Mouse (Mus musculus): ENCODE measurements around the gene Tut1.
A peak's percentile ranks its signal among the peaks of the same experiment; 100 is the strongest.

Gene Tut1

DNA sequence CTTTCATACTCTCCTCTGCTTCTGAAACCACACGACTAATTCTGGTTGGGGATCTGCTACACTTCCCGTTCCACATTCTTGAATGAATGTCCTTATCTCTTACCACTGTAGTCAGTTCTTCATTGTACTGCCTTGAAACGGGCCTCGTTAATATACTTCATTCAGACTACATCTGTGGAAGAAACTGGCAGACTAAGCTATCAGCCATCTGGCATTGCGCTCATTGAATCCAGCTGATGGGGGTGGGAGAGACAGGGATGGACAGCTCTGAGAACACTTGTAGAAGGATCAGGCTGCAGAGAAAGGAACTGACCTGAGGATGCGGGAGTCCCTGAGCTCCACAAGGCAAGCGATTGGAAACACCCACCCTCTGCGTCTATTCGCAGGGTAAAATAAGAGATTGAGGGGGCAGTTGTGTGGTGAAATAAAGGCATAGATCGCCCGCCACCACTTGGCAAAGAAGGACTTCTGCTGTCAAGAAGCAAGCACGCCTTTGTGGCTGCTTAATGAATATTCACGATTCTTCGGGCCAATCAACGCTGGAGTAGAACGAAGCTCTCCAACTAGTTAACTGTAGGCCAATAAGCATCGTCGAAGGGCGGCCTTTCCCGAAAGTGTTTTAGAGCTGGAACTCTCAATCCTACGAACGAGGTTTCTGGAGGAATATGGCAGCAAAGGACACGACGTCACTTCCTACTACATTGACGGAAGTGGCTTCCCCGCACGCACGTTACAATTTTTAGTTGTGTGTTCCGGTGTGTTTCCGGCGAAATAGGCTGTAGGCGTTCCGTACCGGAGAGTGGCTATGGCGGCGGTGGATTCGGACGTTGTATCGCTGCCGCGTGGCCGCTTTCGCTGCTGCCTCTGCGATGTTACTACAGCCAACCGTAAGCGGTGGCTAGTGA is at the start of gene Tut1:
TSS of gene Tut1 (plus strand) at position 713 of the 905 bp plus-strand sequence.
- peak; percentile 95 for DNase-seq

DNA sequence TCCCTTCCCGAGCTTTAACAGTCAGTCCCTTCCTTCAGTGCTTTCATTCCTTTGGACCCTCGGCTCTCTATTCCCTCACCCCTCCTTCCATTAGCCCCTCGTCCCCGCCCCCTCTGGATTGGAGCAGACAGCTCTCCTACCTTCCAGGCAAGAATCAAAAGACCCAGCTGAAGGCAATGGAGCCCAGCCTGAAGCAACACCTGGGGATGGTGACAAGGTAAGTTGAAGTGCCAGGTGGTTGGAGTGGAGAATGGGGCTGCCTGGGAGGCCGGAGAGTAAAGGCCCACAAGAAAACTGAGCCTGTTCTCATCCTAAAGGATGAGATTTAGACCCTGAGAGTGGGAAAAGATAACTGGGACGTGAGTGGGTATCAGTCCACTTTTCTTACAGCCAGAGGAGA is 45.1 kb upstream of the Tut1 start:
- DNase-seq = no peak

DNA sequence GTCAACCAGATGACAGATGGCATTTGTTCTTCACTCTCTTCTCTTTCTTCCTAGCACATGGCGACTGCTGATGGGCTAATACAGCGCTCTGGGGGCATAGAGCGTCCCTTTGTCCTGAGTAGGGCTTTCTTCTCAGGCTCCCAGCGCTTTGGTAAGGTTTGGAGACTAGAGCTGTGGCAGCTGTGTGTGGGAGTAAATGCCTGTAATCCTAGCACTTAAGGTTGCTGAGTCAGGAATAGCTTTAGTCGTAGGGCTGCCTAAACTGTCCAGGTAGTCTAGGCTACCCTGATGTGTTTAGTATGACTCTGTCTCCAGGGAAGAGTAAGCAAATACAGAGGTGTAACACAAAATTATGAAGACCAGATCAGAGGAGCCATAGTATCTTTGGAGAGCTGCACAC is 41.8 kb upstream of the Tut1 start:
- DNase-seq = no peak

DNA sequence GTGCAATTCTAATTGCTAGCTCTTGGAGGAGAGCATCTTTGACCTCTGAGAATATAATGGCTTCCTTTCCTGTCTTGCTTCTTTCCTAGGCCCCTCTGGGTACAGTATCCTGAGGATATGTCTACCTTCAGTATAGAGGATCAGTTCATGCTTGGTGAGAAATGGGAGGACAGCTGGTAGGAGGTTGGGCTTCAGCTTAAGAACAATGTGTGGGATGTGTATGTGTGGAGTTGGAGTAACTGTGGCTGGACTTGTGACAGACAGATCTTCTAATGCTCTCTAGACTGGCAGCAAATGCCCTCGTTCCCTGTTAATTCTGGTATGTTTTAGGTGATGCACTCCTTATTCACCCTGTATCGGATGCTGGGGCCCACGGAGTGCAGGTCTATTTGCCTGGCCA is 39.4 kb upstream of the Tut1 start:
- DNase-seq = no peak

DNA sequence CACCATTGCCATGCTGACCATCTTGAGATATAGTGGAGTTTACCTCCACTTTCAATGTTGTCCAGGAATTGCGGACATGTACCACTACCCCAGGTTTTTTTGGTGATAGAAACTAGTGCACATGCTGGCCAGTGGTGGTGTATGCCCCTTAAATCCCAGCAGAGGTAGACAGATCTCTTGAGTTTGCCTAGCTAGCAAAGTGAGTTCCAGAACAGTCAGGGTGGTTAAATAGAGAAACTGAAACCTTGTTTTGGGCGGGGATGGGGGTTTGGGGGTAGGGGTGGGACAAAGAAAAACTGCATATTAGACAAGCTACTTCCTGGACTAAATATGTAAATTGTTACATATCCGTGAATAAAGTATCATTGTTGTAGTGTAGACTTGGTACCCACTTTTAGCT is 34.6 kb upstream of the Tut1 start:
- no peak for DNase-seq

DNA sequence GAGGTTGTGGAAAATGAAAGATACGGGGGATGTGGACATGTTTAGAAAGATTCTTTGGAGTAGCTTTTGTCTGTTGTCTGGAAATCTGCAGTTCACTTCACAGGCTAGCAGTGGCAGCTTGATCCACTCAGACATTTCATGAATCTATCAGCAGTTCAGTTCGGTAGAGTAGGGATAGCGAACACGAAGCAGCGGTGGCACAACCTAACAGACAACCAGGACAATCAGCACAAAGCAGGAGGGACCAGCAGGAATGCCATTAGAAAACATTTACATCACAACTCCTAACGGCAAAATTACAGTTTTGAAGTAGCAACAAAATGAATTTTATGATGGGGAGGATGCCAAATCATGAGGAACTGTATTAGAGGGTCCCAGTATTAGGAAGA is 34.0 kb upstream of the Tut1 start:
- no peak for DNase-seq

DNA sequence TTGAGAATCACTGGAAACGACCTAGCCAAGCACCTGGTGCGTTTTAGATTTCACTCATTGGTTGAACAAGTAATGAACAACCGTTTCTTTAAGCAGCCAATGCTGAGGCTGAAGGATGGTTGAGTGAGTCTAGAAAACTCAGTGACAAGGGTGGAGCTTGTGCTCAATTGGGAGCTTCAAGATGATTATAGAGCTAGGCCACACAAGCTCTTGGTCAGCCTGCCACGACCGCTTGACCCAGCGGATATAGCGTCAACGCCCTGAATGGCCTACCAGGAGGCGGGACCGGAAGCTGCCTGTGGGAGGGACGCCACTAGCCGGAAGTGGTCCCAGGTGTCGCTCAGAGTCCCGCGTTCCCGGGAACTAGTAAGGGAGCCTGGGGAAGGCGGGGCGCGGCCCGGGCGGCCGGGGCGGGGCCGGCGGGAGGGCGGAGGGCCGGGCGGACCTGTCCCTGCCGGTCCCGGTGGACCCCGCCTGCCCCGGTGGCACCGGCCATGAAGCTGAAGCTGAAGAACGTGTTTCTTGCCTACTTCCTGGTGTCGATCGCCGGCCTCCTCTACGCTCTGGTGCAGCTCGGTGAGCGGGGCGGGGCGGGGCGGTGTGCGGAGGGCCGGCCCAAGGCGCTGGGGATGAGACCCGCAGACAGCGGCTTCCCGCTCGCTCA is 33.4 kb upstream of the Tut1 start, which contains the start of gene B3gat3:
TSS of gene B3gat3 (plus strand) at position 302 of the 664 bp plus-strand sequence.
- DNase-seq = peak; percentile 97

DNA sequence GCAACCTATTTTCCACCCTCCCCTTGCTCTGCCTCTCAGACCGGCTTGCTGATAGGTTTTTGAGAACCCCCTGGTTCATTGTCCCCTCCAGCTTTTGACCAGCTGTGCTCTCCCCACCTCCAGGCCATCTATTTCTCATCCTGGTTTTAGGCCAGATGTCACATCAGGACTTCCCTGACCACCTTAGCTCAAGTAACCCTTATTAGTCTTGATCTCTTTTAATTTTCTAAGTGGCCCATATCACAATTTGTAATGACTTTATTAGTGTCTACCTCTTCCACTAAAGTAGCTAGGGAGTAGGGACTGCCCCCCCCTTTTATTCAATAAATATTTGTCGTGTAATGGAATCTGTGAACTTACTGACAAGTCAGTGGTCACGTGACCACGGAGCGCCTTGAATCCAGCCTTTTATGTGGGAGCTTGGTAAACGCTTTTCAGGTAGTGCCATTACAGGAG is 32.8 kb upstream of the Tut1 start:
- DNase-seq = peak; percentile 55

DNA sequence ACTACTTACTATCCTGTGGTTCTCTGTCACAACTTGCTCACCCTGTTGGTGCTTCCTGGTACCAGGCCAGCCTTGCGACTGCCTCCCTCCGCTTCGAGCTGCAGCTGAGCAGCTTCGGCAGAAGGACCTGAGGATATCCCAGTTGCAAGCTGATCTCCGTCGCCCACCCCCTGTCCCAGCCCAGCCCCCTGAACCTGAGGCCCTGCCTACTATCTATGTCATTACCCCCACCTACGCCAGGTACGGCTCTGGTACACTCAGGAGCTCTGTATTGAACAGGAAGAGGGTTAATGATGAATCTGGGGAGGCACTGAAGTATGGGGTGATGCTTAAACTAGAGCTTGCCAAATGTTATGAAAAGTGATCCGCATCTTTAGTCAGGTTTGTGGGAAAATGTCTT is 31.9 kb upstream of the Tut1 start:
- DNase-seq = no peak

DNA sequence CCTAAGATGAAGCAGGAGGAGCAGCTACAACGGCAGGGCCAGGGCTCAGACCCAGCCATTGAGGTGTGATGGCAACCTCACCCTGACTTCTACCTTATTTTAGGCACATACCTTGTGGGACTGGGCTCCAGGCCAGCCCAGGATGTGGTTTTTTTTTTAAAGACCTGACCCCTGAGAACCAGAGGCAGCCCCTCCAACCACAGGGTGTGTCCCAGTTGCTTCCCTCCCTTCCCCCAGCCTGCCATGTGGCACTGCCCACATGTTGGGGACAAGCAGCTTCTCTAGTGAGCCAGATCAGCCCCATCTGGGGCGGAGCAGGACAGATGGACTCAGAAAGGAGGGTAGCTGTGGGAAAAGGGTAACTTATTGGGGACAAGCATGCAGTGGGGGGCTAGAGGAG is 26.9 kb upstream of the Tut1 start:
- no peak for DNase-seq

DNA sequence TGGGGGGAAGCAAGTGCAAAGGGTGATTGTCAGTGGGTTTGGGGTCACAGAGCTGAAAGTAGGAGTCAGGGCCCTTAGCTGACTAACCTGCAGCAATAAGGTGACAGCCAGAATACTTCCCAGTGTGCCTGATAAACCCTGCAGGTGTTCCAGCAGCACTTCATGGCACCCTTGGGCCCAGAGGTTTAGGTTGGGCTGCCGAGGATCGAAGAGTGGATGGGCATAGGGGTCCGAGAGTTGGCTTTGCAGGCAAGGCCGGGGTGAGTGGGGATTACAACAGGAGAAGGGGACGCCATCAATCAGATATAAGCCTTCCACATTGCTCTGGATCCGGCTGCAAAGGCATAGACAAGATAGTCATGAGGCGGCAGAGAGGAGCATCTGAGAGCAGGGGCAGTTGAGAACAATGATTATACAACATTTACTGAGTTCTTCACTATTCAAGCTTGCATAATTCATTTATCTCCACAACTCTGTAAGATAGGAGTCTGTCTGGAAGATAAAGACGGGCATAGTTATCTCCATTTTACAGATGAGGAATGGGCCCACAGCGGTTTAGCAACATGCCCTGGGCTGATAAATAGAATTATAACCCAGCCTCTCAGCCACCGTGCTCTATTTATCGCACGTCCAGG is 25.6 kb upstream of the Tut1 start:
- DNase-seq = no peak

DNA sequence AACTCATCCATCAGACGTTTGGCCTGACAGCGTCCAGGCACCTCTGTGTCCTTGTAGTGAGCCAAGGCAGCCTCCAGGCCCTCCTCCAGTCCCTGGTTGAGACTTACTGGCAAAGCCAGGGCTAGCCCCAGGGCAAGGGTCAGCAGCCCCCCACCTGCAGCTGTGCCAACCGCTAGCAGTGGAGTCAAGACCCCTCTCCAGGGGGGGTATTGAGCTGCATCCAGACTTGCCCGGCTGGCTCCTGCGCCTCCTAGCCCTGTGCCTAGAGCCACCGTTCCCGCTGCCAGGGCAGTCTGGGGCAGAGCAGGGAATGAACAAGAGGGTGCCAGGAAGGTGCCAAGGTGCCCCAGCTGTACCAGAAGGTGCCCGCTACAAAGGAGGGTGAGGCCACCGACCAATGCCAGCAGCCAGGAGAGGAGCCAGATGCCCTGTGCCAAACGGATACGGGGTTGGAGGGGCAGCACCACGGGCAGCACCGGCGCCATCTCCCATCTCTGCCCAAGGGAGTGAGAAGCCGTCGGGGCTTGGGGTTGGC is 24.9 kb upstream of the Tut1 start:
- no peak for DNase-seq

DNA sequence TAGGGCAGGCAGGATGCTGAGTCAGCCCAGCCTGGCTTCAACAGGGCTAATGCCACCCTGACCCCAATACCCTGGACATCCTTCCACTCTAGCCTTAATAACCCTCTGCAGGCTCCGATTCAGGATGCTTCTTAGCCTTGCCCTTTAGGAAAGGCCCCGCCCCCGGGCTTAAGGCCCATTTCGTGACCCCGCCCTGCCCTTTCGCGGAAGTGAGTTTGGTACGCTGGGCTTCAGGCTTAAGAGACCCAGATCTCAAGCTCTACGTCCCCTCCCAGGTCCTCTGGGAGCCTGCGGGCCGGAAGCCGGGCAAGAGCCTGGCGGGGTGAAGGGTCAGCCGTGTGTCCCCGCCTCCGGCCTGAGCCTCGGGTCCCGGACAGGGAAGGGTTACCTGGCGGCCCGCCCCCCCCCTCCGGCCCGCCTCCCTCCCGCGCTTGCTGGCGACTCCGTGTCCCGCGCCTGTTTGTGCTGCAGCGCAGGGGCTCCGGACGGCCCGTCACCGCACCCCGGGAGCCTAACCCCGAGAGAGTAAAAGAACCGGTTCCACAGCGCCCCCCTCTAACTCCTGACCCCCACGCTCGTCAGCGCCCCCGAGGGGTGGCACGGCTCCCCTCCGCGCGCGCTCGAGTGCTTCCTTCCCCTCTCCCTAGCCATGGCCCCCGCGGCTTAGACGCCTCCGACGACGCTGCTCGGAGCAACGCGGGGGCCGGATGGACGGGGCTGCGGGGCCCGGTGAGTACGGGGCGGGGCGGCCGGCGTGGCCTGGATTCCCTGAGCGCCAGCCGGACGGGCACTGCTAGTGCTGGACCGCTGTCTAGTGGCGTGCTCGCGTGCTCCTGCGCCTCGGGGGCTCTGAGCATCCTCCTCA is 24.2 kb upstream of the Tut1 start, which contains the start of the genes Rom1 and Eml3:
TSS of gene Rom1 (minus strand) at position 133 of the 865 bp plus-strand sequence.
TSS of gene Eml3 (plus strand) at position 329 of the 865 bp plus-strand sequence.
- DNase-seq = peak; percentile 92

DNA sequence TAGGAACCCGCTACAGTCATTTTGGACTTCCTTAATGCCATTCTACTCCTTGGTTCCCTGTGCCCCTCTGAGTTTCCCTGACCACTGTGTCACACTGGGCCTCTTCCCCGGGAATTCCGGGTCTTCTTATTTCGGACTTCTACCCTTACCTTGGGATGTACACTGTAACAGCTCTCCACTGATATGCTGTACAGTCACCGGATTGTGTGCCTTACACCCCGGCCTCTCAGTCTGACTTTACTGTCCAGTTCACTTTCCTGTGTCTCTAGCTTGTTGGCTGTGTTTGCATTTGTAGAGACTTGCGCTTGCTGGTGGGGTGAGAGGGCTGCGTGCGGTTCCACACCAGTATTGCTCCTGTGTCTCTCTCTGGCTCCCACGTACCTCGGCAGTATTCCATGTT is 23.5 kb upstream of the Tut1 start:
- no peak for DNase-seq

DNA sequence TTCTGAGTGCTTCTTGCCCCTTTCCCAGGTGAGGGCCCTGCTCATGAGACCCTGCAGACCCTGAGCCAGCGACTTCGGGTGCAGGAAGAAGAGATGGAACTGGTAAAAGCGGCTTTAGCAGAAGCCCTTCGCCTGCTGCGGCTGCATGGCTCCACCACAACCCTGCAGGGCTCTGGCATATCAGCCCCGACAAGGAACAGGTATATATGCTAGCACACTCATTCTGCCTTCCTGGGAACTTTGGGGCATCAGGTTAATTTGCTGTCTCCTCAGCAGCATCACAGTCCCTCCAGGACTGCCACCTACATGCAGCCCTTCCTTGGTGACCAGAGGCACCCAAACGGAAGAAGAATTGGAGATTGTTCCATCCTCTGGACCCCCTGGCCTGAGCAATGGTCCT is 22.9 kb upstream of the Tut1 start:
- DNase-seq = no peak

DNA sequence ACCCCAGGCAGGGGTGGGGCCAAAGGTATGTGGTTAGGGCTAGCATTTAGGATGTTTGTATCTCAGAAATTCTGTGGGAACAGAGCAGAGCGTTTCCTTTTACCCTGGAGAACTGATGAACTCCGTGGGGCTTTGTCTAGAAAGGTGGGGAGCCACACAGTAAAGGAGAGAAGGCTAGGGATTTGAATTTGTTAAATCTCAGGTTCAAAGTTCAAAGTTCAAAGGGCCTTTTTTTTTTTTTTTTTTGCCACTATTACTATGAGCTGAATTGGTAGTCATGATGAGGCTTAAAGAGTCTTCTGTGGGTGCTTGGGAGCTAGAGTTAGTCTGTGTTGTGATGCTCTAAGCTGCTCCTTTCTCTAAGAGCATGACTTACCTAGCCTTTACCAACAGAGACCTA is 16.9 kb upstream of the Tut1 start:
- DNase-seq = no peak

DNA sequence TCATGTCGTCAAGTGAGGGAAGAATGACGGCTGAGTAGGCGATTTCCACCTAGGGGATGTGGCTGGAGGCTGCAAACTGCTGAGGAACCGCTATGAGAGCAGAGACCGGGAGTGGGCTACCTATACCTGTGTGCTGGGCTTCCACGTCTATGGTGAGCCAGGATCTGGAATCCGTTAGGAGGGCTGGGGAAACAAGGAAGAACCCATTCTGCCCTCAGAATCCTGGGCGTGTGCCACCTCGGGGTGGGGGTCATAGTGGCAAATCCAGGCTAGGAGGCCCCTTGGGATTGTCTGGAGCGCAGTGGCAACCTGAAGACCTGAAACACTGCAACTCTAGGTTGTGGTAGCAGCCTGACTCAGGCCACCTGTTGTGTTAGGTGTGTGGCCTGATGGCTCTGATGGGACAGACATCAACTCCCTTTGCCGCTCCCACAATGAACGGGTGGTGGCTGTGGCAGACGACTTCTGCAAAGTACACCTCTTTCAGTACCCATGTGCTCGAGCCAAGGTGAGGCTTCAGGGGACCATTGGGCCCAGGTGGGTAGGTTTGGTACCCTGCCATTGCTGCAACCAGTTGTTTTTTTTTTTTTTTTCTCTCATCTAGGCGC is 13.0 kb upstream of the Tut1 start:
- no peak for DNase-seq

DNA sequence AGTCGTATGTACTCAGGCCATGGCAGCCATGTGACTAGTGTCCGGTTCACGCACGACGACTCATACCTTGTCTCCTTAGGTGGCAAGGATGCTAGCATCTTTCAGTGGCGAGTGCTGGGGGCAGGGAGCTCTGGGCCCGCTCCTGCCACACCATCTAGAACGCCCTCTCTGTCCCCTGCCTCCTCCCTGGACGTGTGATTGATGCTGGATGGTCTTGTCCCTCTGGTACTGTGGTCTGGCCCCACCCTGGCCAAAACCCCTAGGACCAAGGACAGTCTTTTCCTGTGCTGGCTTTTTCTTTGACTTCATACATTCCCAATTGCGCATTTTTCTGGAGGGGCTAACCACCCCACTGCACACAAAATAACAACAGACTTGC is 12.5 kb upstream of the Tut1 start:
- no peak for DNase-seq

DNA sequence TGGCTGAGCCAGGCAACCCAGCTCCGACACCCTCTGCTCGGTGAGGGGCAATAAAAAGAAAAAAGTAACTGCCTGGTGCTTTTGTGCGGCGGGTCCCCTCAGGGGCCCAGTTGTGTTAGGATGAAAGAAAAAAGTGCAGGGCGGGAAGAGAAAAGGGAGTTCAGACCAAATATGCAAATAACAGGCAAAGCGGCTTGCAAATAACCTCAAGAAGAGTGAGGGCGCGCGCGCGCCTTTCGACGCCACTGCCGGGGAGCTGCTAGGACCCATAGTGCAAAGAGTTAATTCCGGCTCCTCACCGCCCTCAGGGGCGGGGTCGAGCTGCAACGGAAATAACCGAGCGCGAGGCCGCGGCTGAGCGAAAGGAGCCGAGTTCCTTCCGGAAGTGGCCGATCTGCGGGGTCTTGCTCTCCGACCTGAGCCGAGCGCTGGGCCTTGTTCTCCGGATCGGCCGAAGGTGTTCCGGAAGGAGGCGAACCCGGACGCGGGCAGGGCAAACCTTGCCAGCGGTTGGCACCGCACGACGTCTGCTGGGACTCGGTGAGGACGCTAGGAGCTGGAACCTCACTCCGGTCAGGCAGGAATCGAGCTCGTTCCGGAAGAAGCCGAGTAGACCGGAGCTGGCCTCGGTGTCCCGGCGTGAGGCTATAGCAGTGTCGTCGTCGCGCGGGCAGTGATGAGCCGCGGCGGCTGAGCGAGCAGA is 12.0 kb upstream of the Tut1 start, which contains the start of gene Mta2:
TSS of gene Mta2 (plus strand) at position 361 of the 703 bp plus-strand sequence.
- DNase-seq = peak; percentile 98

DNA sequence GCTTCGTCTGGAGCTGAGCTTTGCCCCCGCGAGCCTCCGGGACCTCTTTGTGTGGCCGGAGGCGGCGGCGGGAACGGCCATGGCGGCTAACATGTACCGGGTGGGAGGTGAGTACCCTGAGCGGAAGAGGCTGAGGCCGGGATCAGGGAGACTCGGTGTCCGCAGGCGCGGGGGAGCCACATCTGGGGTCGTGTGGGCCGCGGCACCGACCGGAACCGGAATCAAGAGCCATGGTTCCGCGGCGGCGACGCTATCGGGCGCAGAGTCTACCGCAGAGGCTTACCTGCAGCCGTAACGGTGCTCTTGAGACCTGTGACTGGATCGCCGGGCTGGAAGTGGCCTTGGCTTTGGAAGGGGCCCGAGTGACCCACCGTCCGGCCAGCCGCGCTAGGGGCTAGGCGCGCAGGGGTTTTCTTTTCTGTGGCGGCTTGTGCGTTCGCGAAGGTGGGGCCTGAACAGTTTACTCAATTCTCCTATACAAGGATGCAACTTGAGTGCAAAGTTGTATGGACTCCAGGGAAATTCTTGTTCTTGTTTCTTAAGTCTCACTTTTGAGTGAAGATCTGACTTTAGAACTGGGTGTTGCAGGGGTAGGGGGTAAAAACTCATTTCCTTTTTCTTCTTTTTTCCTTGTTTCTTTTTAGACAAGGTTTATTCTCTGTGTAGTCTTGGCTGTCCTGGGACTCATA is 11.2 kb upstream of the Tut1 start:
- DNase-seq = peak; percentile 75

Measured in kidney, postnatal 14 days (tissue).